Mouse (Mus musculus): ENCODE results near the gene Htra2.
A peak's percentile ranks its signal among the peaks of the same experiment; 100 is the strongest.

The Htra2 gene

GRCm38 (mm10) chr6:83054871-83055431 lies at the start of gene Htra2:
Gene Htra2 (minus strand): TSS chr6:83055273.
- DNase-seq: no peak

GRCm38 (mm10) chr6:83104158-83104557 lies 49.1 kb upstream of the Htra2 start:
- DNase-seq: no peak

GRCm38 (mm10) chr6:83103130-83103650 lies 48.1 kb upstream of the Htra2 start:
- DNase-seq: no peak

GRCm38 (mm10) chr6:83101688-83102556 lies 46.8 kb upstream of the Htra2 start:
- peak; percentile 72 for DNase-seq

GRCm38 (mm10) chr6:83101316-83101687 lies 46.2 kb upstream of the Htra2 start, which contains the start of the genes Ccdc142 and Gm42688:
Gene Ccdc142 (plus strand): TSS chr6:83101601.
Gene Gm42688 (plus strand): TSS chr6:83101617.
- DNase-seq: peak; percentile 87

GRCm38 (mm10) chr6:83098411-83098810 lies 43.3 kb upstream of the Htra2 start:
- no peak for DNase-seq

- DNase-seq: no peak
These were observed 40.9 kb upstream of the Htra2 start for GRCm38 (mm10) chr6:83095968-83096367.

- no peak for DNase-seq
These were observed 37.5 kb upstream of the Htra2 start for GRCm38 (mm10) chr6:83092416-83093127.

- no peak for DNase-seq
These were observed 32.8 kb upstream of the Htra2 start for GRCm38 (mm10) chr6:83087926-83088260.

GRCm38 (mm10) chr6:83087205-83087925 lies 32.3 kb upstream of the Htra2 start:
- DNase-seq: no peak

- no peak for DNase-seq
These were observed 31.3 kb upstream of the Htra2 start, which contains the start of gene Lbx2 for GRCm38 (mm10) chr6:83086121-83087035. Gene Lbx2 (plus strand): TSS chr6:83086367.

- DNase-seq: no peak
These were observed 29.4 kb upstream of the Htra2 start for GRCm38 (mm10) chr6:83084477-83084876.

GRCm38 (mm10) chr6:83083497-83083896 lies 28.4 kb upstream of the Htra2 start:
- DNase-seq: no peak

GRCm38 (mm10) chr6:83080210-83080609 lies 25.1 kb upstream of the Htra2 start:
- DNase-seq: no peak

GRCm38 (mm10) chr6:83078324-83078858 lies 23.3 kb upstream of the Htra2 start:
- DNase-seq: peak; percentile 98

GRCm38 (mm10) chr6:83077630-83078323 lies 22.7 kb upstream of the Htra2 start, which contains the start of gene Pcgf1:
Gene Pcgf1 (plus strand): TSS chr6:83077869.
- no peak for DNase-seq

- no peak for DNase-seq
These were observed 19.9 kb upstream of the Htra2 start for GRCm38 (mm10) chr6:83074979-83075378.

- no peak for DNase-seq
These were observed 16.1 kb upstream of the Htra2 start for GRCm38 (mm10) chr6:83071220-83071619.

- peak; percentile 48 for DNase-seq
These were observed 15.5 kb upstream of the Htra2 start for GRCm38 (mm10) chr6:83070311-83071219.

- DNase-seq: no peak
These were observed 15.0 kb upstream of the Htra2 start, which contains the start of gene Tlx2 for GRCm38 (mm10) chr6:83070247-83070310. Gene Tlx2 (minus strand): TSS chr6:83070293.

All from right cerebral cortex, postnatal 25 days (tissue).